Mouse (Mus musculus) kidney, embryonic 15.5 days (tissue): ENCODE measurements around the gene Pipox. TPM values are rescaled to one million over a fixed set of nuclear protein-coding genes. Genes with fewer than 3 reads are reported as not detected.
A peak's percentile ranks its signal among the peaks of the same experiment; 100 is the strongest.

Experiments
- ATAC-seq: fragments of 200-750 bp; cut with Nextera tagmentation; replicated peaks from 2 replicates; pipeline ENCODE4 v1.8.0; 2017; ENCODE audit warnings: moderate TSS enrichment; ENCODE audit not compliant: low FRiP score
- H3K27ac ChIP-seq: fragments of 300-500 bp; sonication (generic); 2 replicates; pipeline ENCODE4 v1.5.1; 2015; ENCODE audit warnings: mild to moderate bottlenecking, inconsistent platforms
- H3K27me3 ChIP-seq: fragments of 300-500 bp; sonication (generic); 2 replicates; pipeline ENCODE4 v1.6.1; 2015; ENCODE audit warnings: inconsistent platforms
- H3K36me3 ChIP-seq: fragments of 300-500 bp; sonication (generic); 2 replicates; pipeline ENCODE4 v1.6.1; 2015; ENCODE audit warnings: inconsistent platforms
- H3K4me1 ChIP-seq: fragments of 300-500 bp; sonication (generic); 2 replicates; pipeline ENCODE4 v1.6.1; 2015; ENCODE audit warnings: inconsistent platforms
- H3K4me2 ChIP-seq: fragments of 300-500 bp; sonication (generic); 2 replicates; pipeline ENCODE4 v1.6.1; 2015; ENCODE audit warnings: moderate library complexity, mild to moderate bottlenecking, inconsistent platforms
- H3K4me3 ChIP-seq: fragments of 300-500 bp; sonication (generic); replicated peaks from 2 replicates; pipeline ENCODE4 v1.5.1; 2015; ENCODE audit warnings: mild to moderate bottlenecking, inconsistent platforms
- H3K9ac ChIP-seq: fragments of 300-500 bp; sonication (generic); 2 replicates; pipeline ENCODE4 v1.6.1; 2015; ENCODE audit warnings: mild to moderate bottlenecking, inconsistent platforms
- H3K9me3 ChIP-seq: fragments of 300-500 bp; sonication (generic); replicated peaks from 2 replicates; pipeline ENCODE4 v1.6.1; 2016; ENCODE audit warnings: inconsistent platforms
- WGBS: fragments of 180-500 bp; shearing (Covaris S2); methylation state at CpG from one replicate; pipeline ENCODE4 v1.1.7; 2015; ENCODE audit warnings: mixed read lengths; 5-methylcytosine and 5-hydroxymethylcytosine counted together
- polyA plus RNA-seq: library from polyadenylated mRNA; unstranded; fragments of >200 nt; fragmentation: Nextera tagmentation; extraction: Ambion mirVana; gene quantifications from 2 replicates; pipeline ENCODE4 v1.2.1, GENCODE M21; 2015

Gene Pipox
- polyA plus RNA-seq, 1 experiment from 2014 or later = 10.8 TPM

- WGBS = 8% methylated on average over 9 of the region's 9 CpGs
- Histone ChIP-seq H3K27ac (no peak overlapping the region), H3K9me3 (no peaks in the 10 kb centered on the region), H3K36me3 (no peaks in the 10 kb centered on the region), H3K27me3 (peaks cover 93% of the 10 kb centered on the region), H3K4me1 (peaks cover 15% of the 10 kb centered on the region), H3K4me3 (no peak overlapping the region), H3K4me2 (no peak overlapping the region), H3K9ac (no peak overlapping the region)
- no peak for ATAC-seq
Observed at GRCm38 (mm10) chr11:77926666-77927065, 32.8 kb upstream of the Pipox start.

GRCm38 (mm10) chr11:77925836-77926657, 32.2 kb upstream of the Pipox start:
- no peak overlapping the region for H3K27ac ChIP-seq
- no peak for ATAC-seq
- H3K36me3 ChIP-seq = no peaks in the 10 kb centered on the region
- peaks cover 9% of the 10 kb centered on the region for H3K4me1 ChIP-seq
- no peak overlapping the region for H3K4me3 ChIP-seq
- peaks cover 91% of the 10 kb centered on the region for H3K27me3 ChIP-seq
- WGBS = 27% methylated on average over 9 of the region's 9 CpGs
- no peaks in the 10 kb centered on the region for H3K9me3 ChIP-seq
- H3K4me2 ChIP-seq = no peak overlapping the region
- no peak overlapping the region for H3K9ac ChIP-seq

GRCm38 (mm10) chr11:77923285-77923684, 29.4 kb upstream of the Pipox start:
- no peak overlapping the region for H3K4me3 ChIP-seq
- H3K27me3 ChIP-seq = peaks cover 70% of the 10 kb centered on the region
- no peak overlapping the region for H3K9ac ChIP-seq
- ATAC-seq = no peak
- no peaks in the 10 kb centered on the region for H3K36me3 ChIP-seq
- no peaks in the 10 kb centered on the region for H3K4me1 ChIP-seq
- H3K4me2 ChIP-seq = no peak overlapping the region
- 85% methylated on average over 4 of the region's 4 CpGs for WGBS
- H3K27ac ChIP-seq = no peak overlapping the region
- no peaks in the 10 kb centered on the region for H3K9me3 ChIP-seq

GRCm38 (mm10) chr11:77917166-77917565, 23.3 kb upstream of the Pipox start:
- Histone ChIP-seq H3K27ac (no peak overlapping the region), H3K4me3 (no peak overlapping the region), H3K36me3 (no peaks in the 10 kb centered on the region), H3K4me1 (peaks cover 4% of the 10 kb centered on the region; the same call in 1 of the 2 replicates), H3K27me3 (peaks cover 69% of the 10 kb centered on the region), H3K9ac (no peak overlapping the region), H3K9me3 (no peaks in the 10 kb centered on the region), H3K4me2 (no peak overlapping the region)
- no peak for ATAC-seq
- 32% methylated on average over 10 of the region's 10 CpGs for WGBS

GRCm38 (mm10) chr11:77916741-77917140, 22.8 kb upstream of the Pipox start:
- no peak for ATAC-seq
- no peak overlapping the region for H3K9ac ChIP-seq
- H3K9me3 ChIP-seq = no peaks in the 10 kb centered on the region
- WGBS = 78% methylated on average over 4 of the region's 4 CpGs
- H3K36me3 ChIP-seq = no peaks in the 10 kb centered on the region
- H3K4me1 ChIP-seq = peaks cover 4% of the 10 kb centered on the region; the same call in 1 of the 2 replicates
- H3K27ac ChIP-seq = no peak overlapping the region
- H3K4me3 ChIP-seq = no peak overlapping the region
- H3K27me3 ChIP-seq = peaks cover 68% of the 10 kb centered on the region
- no peak overlapping the region for H3K4me2 ChIP-seq

- Histone ChIP-seq H3K4me3 (no peak overlapping the region), H3K36me3 (no peaks in the 10 kb centered on the region), H3K9ac (no peak overlapping the region), H3K4me2 (peak overlapping the region; percentile 20; the same call in 1 of the 2 replicates), H3K27me3 (peaks cover 67% of the 10 kb centered on the region), H3K9me3 (no peaks in the 10 kb centered on the region), H3K4me1 (peaks cover 4% of the 10 kb centered on the region; the same call in 1 of the 2 replicates), H3K27ac (no peak overlapping the region)
- WGBS = 1% methylated on average over 32 of the region's 32 CpGs
- ATAC-seq = no peak
Observed at GRCm38 (mm10) chr11:77914598-77915260, 20.8 kb upstream of the Pipox start.

- 30% methylated on average over 6 of the region's 6 CpGs for WGBS
- Histone ChIP-seq H3K9me3 (no peaks in the 10 kb centered on the region), H3K27ac (no peak overlapping the region), H3K4me1 (peaks cover 4% of the 10 kb centered on the region; the same call in 1 of the 2 replicates), H3K9ac (no peak overlapping the region), H3K36me3 (no peaks in the 10 kb centered on the region), H3K4me3 (no peak overlapping the region), H3K27me3 (peaks cover 75% of the 10 kb centered on the region), H3K4me2 (no peak overlapping the region)
- ATAC-seq = no peak
Observed at GRCm38 (mm10) chr11:77913505-77913904, 19.6 kb upstream of the Pipox start.

- peaks cover 10% of the 10 kb centered on the region for H3K4me1 ChIP-seq
- WGBS = 24% methylated on average over 6 of the region's 6 CpGs
- ATAC-seq = no peak
- peaks cover 67% of the 10 kb centered on the region for H3K27me3 ChIP-seq
- no peak overlapping the region for H3K27ac ChIP-seq
- no peak overlapping the region for H3K4me3 ChIP-seq
- no peak overlapping the region for H3K4me2 ChIP-seq
- no peaks in the 10 kb centered on the region for H3K36me3 ChIP-seq
- no peaks in the 10 kb centered on the region for H3K9me3 ChIP-seq
- no peak overlapping the region for H3K9ac ChIP-seq
Observed at GRCm38 (mm10) chr11:77909776-77910175, 15.9 kb upstream of the Pipox start.

- peaks cover 7% of the 10 kb centered on the region for H3K4me1 ChIP-seq
- no peak overlapping the region for H3K27ac ChIP-seq
- no peak overlapping the region for H3K4me2 ChIP-seq
- H3K9me3 ChIP-seq = no peaks in the 10 kb centered on the region
- no peak overlapping the region for H3K4me3 ChIP-seq
- H3K27me3 ChIP-seq = peaks cover 67% of the 10 kb centered on the region
- no peak for ATAC-seq
- WGBS = 26% methylated on average over 5 of the region's 5 CpGs
- H3K36me3 ChIP-seq = no peaks in the 10 kb centered on the region
- no peak overlapping the region for H3K9ac ChIP-seq
Observed at GRCm38 (mm10) chr11:77909376-77909775, 15.5 kb upstream of the Pipox start.

- 56% methylated on average over 4 of the region's 4 CpGs for WGBS
Observed at GRCm38 (mm10) chr11:77908468-77908867, 14.6 kb upstream of the Pipox start.

GRCm38 (mm10) chr11:77906747-77907174, 12.9 kb upstream of the Pipox start:
- Histone ChIP-seq H3K9me3 (no peaks in the 10 kb centered on the region), H3K9ac (no peak overlapping the region), H3K27ac (no peak overlapping the region), H3K36me3 (no peaks in the 10 kb centered on the region), H3K4me1 (peaks cover 8% of the 10 kb centered on the region), H3K4me2 (peak overlapping the region; percentile 47), H3K4me3 (no peak overlapping the region; the same call in 1 of the 2 replicates), H3K27me3 (peaks cover 54% of the 10 kb centered on the region)
- 11% methylated on average over 9 of the region's 9 CpGs for WGBS
- ATAC-seq = no peak

More at GRCm38 (mm10) chr11:77908468-77908867, 14.6 kb upstream of the Pipox start:
- Histone ChIP-seq H3K9me3 (no peaks in the 10 kb centered on the region), H3K36me3 (no peaks in the 10 kb centered on the region), H3K9ac (no peak overlapping the region), H3K27me3 (peaks cover 66% of the 10 kb centered on the region), H3K4me3 (no peak overlapping the region), H3K27ac (no peak overlapping the region), H3K4me2 (no peak overlapping the region), H3K4me1 (peaks cover 7% of the 10 kb centered on the region)
- no peak for ATAC-seq

GRCm38 (mm10) chr11:77906097-77906687, 12.3 kb upstream of the Pipox start:
- Histone ChIP-seq H3K27me3 (peaks cover 57% of the 10 kb centered on the region), H3K27ac (no peak overlapping the region), H3K9me3 (no peaks in the 10 kb centered on the region), H3K36me3 (no peaks in the 10 kb centered on the region), H3K9ac (no peak overlapping the region), H3K4me1 (peaks cover 14% of the 10 kb centered on the region), H3K4me2 (no peak overlapping the region), H3K4me3 (no peak overlapping the region)
- 51% methylated on average over 19 of the region's 19 CpGs for WGBS
- ATAC-seq = no peak
